Mouse (Mus musculus) CD8-positive naive resting alpha-beta T cell, adult 2 months (primary cell): ENCODE data around the gene Pkhd1.

ENCODE experiments used
- DNase-seq, 2 experiments: peaks; one replicate each; pipeline ENCODE4 v3.0.0; 2022; ENCODE audit warnings: low read depth in 2 of 2, low spot score in 2 of 2

Pkhd1 gene

GRCm38 (mm10) chr1:20617849-20618530 is at the start of gene Pkhd1:
Gene Pkhd1, minus strand, starts transcription at chr1:20618064.
- no peak for DNase-seq

GRCm38 (mm10) chr1:20667567-20667966 is 49.7 kb upstream of the Pkhd1 start:
- DNase-seq, result no peak

GRCm38 (mm10) chr1:20666233-20666632 is 48.4 kb upstream of the Pkhd1 start:
- DNase-seq, result no peak

GRCm38 (mm10) chr1:20655085-20655484 is 37.2 kb upstream of the Pkhd1 start:
- DNase-seq, result no peak

GRCm38 (mm10) chr1:20653513-20654506 is 35.9 kb upstream of the Pkhd1 start:
- no peak for DNase-seq

- no peak for DNase-seq
Measured at GRCm38 (mm10) chr1:20634856-20635255, 17.0 kb upstream of the Pkhd1 start.

GRCm38 (mm10) chr1:20633276-20633869 is 15.5 kb upstream of the Pkhd1 start:
- no peak for DNase-seq

GRCm38 (mm10) chr1:20624564-20624963 is 6.7 kb upstream of the Pkhd1 start:
- DNase-seq, result no peak

- DNase-seq, result no peak
Measured at GRCm38 (mm10) chr1:20623375-20623774, 5.5 kb upstream of the Pkhd1 start.

GRCm38 (mm10) chr1:20620611-20621010 is 2.7 kb upstream of the Pkhd1 start:
- no peak for DNase-seq

GRCm38 (mm10) chr1:20619363-20619762 is 1.5 kb upstream of the Pkhd1 start:
- no peak for DNase-seq

GRCm38 (mm10) chr1:20612643-20613042 is 5.2 kb downstream of the Pkhd1 start:
- peak in 1 of 2 experiments; percentile 0 for DNase-seq

- no peak for DNase-seq
Measured at GRCm38 (mm10) chr1:20605489-20605888, 12.4 kb downstream of the Pkhd1 start.

- DNase-seq, result no peak
Measured at GRCm38 (mm10) chr1:20590488-20590887, 27.4 kb downstream of the Pkhd1 start.

- no peak for DNase-seq
Measured at GRCm38 (mm10) chr1:20571469-20571868, 46.4 kb downstream of the Pkhd1 start.

- DNase-seq, result no peak
Measured at GRCm38 (mm10) chr1:20569430-20569829, 48.4 kb downstream of the Pkhd1 start.

GRCm38 (mm10) chr1:20558443-20558842 is 59.4 kb downstream of the Pkhd1 start:
- DNase-seq, result no peak

GRCm38 (mm10) chr1:20554398-20554797 is 63.5 kb downstream of the Pkhd1 start:
- DNase-seq, result no peak

GRCm38 (mm10) chr1:20551334-20551733 is 66.5 kb downstream of the Pkhd1 start:
- no peak for DNase-seq

GRCm38 (mm10) chr1:20544526-20544925 is 73.3 kb downstream of the Pkhd1 start:
- no peak for DNase-seq

GRCm38 (mm10) chr1:20513364-20514084 is 104.3 kb downstream of the Pkhd1 start:
- DNase-seq, result no peak
